Mouse (Mus musculus): ENCODE results near the gene Rapgef3. TPM values are rescaled to one million over a fixed set of nuclear protein-coding genes. Genes with fewer than 3 reads are reported as not detected.

The Rapgef3 gene
- polyA plus RNA-seq, 1 experiment from 2014 or later = 8.8 TPM

DNA sequence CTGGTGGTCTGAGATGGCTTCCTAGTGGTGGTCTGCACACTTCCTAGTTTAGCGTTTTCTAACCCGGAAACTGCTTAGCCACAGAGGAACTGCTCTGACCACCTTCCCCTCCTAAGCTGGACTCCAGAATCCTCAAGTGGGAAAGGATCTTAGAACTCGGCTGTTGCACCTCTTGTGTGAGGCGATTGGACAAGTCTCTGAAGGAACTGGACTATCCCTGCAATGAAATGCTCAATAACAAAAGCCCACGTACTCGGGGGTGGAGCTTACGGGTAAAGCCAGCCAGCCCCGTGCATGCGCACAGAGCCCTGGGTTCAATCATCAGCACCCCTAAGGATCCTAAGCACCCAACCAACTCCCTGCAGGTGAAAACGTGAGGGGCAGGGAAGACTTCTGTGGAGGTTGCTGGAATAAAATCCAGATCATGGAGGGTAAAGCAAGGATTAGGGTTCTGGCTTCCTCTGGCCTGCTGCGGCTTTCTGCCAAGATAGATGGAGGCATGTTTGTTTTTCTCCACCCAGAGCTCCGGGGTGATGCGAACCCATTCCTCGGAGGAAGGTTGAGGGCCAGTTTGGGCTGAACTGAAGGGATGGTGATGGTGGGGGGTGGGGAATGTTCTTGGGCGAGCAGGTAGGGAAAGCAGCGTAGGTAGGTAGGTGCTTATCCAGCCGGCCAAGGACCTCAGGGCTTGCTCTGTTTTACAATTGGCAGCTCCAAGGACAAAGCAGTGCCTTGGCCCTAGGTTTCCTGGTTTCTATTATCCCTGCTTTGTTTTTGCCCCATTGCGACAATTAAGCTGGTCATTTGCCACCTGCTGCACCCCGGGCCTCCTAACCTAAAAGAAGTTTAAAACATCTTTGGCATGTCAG, 20.3 kb upstream of the Rapgef3 start:
- Histone ChIP-seq H3K4me2 (ENCODE audit: low read length) (no peak overlapping the region), H3K9ac (replicated peaks; ENCODE audit: low read length) (no peak overlapping the region), H3K4me1 (ENCODE audit: control insufficient read depth, insufficient read depth, low read length) (peaks cover 6% of the 10 kb centered on the region), H3K27ac (replicated peaks; ENCODE audit: low read depth, low read length) (no peak overlapping the region), H3K36me3 (ENCODE audit: control insufficient read depth, insufficient read depth, low read length) (peaks cover 21% of the 10 kb centered on the region), H3K4me3 (replicated peaks; ENCODE audit: low read depth, low read length) (no peak overlapping the region), H3K9me3 (ENCODE audit: control insufficient read depth, low read length) (no peaks in the 10 kb centered on the region), H3K27me3 (ENCODE audit: control insufficient read depth, insufficient read depth, low read length) (no peaks in the 10 kb centered on the region)
- DNase-seq = no peak
- no peak for ATAC-seq (ENCODE audit: low FRiP score, low TSS enrichment)
- WGBS = 77% methylated on average over 19 of the region's 19 CpGs

DNA sequence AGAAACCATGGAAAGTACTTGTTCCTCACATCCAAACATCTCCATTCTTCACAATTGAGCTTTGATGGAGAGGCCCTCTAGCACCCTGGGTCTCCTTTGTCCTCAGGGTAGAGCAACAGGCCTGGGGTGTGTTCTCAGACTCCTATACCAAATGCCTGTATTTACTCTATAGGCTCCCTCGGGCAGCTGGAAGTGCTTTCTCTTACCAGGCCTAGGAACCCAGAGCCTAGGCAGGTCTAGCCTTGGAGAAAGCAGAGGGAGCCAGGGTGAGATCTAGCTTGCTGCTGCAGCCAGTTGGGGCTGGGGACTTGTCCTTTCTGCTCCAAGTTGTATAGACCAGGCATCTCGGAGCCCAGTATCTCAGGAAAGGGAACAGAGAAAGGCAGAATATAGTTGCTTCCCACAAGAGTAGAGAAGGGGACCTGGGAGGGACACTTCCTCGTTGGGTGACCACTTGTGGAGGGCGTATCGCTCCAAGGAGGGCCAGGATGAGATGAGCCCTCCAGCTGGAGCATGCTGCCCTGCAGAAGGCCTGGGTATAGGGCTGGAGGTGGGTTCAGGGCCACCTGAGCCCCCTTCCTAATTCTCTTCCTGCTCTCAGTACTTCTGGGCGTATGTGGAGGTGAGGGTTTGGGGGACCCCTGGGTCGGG, 19.5 kb upstream of the Rapgef3 start:
- no peak overlapping the region for H3K4me2 ChIP-seq (ENCODE audit: low read length)
- H3K27me3 ChIP-seq (ENCODE audit: control insufficient read depth, insufficient read depth, low read length) = no peaks in the 10 kb centered on the region
- H3K4me3 ChIP-seq (replicated peaks; ENCODE audit: low read depth, low read length) = no peak overlapping the region
- no peak for DNase-seq
- ATAC-seq (ENCODE audit: low FRiP score, low TSS enrichment) = no peak
- no peak overlapping the region for H3K27ac ChIP-seq (replicated peaks; ENCODE audit: low read depth, low read length)
- H3K9ac ChIP-seq (replicated peaks; ENCODE audit: low read length) = no peak overlapping the region
- WGBS = 84% methylated on average over 7 of the region's 7 CpGs
- peaks cover 8% of the 10 kb centered on the region for H3K4me1 ChIP-seq (ENCODE audit: control insufficient read depth, insufficient read depth, low read length)
- H3K36me3 ChIP-seq (ENCODE audit: control insufficient read depth, insufficient read depth, low read length) = peaks cover 14% of the 10 kb centered on the region
- H3K9me3 ChIP-seq (ENCODE audit: control insufficient read depth, low read length) = no peaks in the 10 kb centered on the region

DNA sequence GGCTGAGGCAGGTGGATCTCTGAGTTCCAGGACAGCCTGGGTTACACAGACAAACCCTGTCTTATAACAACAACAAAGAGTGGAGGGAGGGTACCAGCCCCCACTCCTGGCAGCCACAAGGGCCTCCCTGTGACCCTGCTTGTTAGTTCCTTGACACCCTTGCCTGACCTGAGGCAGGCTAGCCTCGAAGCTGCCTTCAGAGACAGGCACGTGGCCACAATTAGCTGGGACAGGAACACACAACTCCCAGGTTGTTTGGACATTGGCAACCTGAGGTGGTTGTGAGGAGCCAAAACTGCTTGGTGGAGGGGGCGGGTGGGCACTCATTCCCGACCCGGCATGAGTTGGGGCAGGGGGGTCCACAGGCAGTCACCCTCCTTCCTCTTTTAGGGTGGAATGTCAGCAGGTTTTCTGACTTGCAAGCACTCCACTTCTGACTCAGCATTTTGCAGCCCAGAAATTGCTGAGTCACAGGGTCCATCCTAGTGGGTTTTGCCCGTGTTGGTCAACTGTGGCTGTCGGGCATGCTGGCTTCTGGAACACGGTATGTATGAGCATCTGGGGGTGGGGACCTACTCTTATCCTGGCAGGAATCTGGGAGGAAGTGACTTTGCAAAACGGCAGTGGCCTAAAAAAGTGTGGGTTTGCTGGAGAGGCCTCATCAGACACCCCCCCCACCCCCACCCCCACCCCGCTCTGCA, 18.8 kb upstream of the Rapgef3 start:
- DNase-seq (no peak), ATAC-seq (ENCODE audit: low FRiP score, low TSS enrichment) (no peak)
- Histone ChIP-seq H3K9ac (replicated peaks; ENCODE audit: low read length) (no peak overlapping the region; the same call in 1 of the 2 replicates), H3K36me3 (ENCODE audit: control insufficient read depth, insufficient read depth, low read length) (peaks cover 7% of the 10 kb centered on the region; the same call in 1 of the 2 replicates), H3K4me2 (ENCODE audit: low read length) (no peak overlapping the region), H3K27ac (replicated peaks; ENCODE audit: low read depth, low read length) (no peak overlapping the region), H3K4me1 (ENCODE audit: control insufficient read depth, insufficient read depth, low read length) (peaks cover 11% of the 10 kb centered on the region), H3K4me3 (replicated peaks; ENCODE audit: low read depth, low read length) (no peak overlapping the region), H3K27me3 (ENCODE audit: control insufficient read depth, insufficient read depth, low read length) (no peaks in the 10 kb centered on the region), H3K9me3 (ENCODE audit: control insufficient read depth, low read length) (no peaks in the 10 kb centered on the region)
- 87% methylated on average over 10 of the region's 10 CpGs for WGBS

DNA sequence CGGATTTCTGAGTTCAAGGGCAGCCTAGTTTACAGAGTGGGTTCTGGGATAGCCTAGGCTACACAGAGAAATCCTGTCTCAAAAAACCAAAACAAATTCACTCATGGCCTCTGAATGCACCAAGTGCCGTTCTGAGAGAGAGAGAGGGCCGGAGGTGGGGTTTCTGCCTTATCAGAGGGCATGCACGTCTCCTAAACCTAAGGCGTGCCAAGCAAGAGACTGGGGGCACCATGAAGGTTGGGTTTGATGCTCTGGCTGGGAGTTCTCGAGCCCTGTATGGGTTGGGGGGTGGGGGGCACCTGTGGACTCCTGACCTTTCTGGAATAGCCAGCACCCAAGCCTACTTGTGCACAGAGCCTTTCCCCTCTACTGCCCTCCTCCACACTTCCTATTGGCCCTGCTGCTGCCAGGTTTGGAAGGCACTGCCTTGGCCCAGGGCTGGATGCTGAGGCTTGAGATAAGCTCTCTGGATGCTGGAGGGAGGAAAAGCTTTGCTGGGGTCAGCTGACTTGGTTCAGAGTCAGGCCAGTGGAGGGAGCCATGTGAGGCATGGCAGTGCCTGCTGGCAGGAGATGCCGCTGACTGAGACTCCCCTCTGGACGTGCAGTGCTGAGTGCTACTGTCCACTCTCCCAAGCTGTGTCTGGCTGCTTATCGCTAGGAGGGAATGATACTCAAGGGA, 18.1 kb upstream of the Rapgef3 start:
- Histone ChIP-seq H3K4me1 (ENCODE audit: control insufficient read depth, insufficient read depth, low read length) (peaks cover 11% of the 10 kb centered on the region), H3K4me3 (replicated peaks; ENCODE audit: low read depth, low read length) (no peak overlapping the region), H3K27me3 (ENCODE audit: control insufficient read depth, insufficient read depth, low read length) (no peaks in the 10 kb centered on the region), H3K9ac (replicated peaks; ENCODE audit: low read length) (no peak overlapping the region; the same call in 1 of the 2 replicates), H3K36me3 (ENCODE audit: control insufficient read depth, insufficient read depth, low read length) (no peaks in the 10 kb centered on the region; the same call in 1 of the 2 replicates), H3K4me2 (ENCODE audit: low read length) (no peak overlapping the region), H3K9me3 (ENCODE audit: control insufficient read depth, low read length) (no peaks in the 10 kb centered on the region), H3K27ac (replicated peaks; ENCODE audit: low read depth, low read length) (no peak overlapping the region)
- ATAC-seq (ENCODE audit: low FRiP score, low TSS enrichment) (no peak), DNase-seq (no peak)
- WGBS = 87% methylated on average over 9 of the region's 9 CpGs

DNA sequence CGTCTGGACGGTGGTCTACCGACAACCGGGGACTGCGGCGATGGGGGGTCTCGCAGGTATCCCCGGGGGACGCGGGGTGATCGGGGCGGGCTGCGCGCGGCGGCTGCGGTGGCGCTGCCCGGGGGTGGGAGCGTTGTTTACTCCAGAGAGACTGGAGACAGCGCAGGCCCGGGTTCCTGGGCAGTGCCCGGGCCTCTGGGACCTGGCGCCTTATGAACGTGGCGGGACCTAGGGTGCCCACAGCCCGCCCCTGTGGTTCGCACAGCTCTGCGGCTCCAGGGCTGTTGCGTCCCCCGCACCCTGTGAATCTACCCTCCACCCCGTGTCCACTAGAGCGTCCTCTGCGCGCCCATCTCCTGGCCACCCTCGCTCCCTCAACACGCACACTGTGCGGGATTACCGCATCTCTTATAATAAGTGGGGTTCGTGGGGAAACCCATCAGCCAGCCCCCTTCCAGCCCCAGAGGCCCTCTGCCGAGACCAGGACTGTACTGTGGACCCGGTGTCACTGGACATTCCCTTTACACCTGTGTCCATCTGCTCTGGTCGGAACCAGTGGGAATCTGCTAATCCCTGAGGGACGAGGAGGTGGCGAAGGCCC, 16.9 kb upstream of the Rapgef3 start:
- DNase-seq (peak; percentile 66), ATAC-seq (ENCODE audit: low FRiP score, low TSS enrichment) (peak; percentile 66)
- H3K9me3 ChIP-seq (ENCODE audit: control insufficient read depth, low read length) = no peaks in the 10 kb centered on the region
- no peaks in the 10 kb centered on the region for H3K27me3 ChIP-seq (ENCODE audit: control insufficient read depth, insufficient read depth, low read length)
- peak overlapping the region; percentile 68 for H3K27ac ChIP-seq (replicated peaks; ENCODE audit: low read depth, low read length)
- peaks cover 11% of the 10 kb centered on the region for H3K4me1 ChIP-seq (ENCODE audit: control insufficient read depth, insufficient read depth, low read length)
- 3% methylated on average over 43 of the region's 45 CpGs for WGBS
- H3K36me3 ChIP-seq (ENCODE audit: control insufficient read depth, insufficient read depth, low read length) = no peaks in the 10 kb centered on the region
- peak overlapping the region; percentile 74 for H3K4me3 ChIP-seq (replicated peaks; ENCODE audit: low read depth, low read length)
- H3K9ac ChIP-seq (replicated peaks; ENCODE audit: low read length) = peak overlapping the region; percentile 87
- peak overlapping the region; percentile 77 for H3K4me2 ChIP-seq (ENCODE audit: low read length)

DNA sequence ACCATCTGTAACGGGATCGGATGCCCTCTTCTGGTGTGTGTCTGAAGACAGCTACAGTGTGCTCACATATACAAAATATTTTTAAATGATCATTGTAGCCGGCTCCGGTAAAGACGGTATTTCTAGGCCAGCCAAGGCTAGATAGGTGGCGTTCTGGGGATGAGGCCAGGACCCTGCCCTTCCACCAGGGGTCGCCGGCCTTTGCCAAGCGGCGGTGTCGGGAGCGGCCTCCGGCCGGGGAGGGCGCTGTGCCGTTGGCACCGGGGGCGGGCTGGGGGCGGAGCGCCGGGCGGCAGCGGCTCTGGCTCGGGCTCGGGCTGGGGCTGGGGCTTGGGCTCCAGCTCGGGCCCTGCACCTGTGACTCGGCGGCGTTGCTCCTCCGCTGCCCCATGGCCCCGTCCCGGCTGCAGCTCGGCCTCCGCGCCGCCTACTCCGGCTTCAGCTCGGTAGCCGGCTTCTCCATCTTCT, 16.4 kb upstream of the Rapgef3 start:
- peak; percentile 83 for ATAC-seq (ENCODE audit: low FRiP score, low TSS enrichment)
- Histone ChIP-seq H3K4me1 (ENCODE audit: control insufficient read depth, insufficient read depth, low read length) (peaks cover 11% of the 10 kb centered on the region), H3K9ac (replicated peaks; ENCODE audit: low read length) (peak overlapping the region; percentile 87), H3K4me2 (ENCODE audit: low read length) (peak overlapping the region; percentile 77), H3K9me3 (ENCODE audit: control insufficient read depth, low read length) (no peaks in the 10 kb centered on the region), H3K36me3 (ENCODE audit: control insufficient read depth, insufficient read depth, low read length) (no peaks in the 10 kb centered on the region), H3K27ac (replicated peaks; ENCODE audit: low read depth, low read length) (peak overlapping the region; percentile 68), H3K27me3 (ENCODE audit: control insufficient read depth, insufficient read depth, low read length) (no peaks in the 10 kb centered on the region), H3K4me3 (replicated peaks; ENCODE audit: low read depth, low read length) (peak overlapping the region; percentile 74)
- 2% methylated on average over 39 of the region's 39 CpGs for WGBS
- peak; percentile 93 for DNase-seq

DNA sequence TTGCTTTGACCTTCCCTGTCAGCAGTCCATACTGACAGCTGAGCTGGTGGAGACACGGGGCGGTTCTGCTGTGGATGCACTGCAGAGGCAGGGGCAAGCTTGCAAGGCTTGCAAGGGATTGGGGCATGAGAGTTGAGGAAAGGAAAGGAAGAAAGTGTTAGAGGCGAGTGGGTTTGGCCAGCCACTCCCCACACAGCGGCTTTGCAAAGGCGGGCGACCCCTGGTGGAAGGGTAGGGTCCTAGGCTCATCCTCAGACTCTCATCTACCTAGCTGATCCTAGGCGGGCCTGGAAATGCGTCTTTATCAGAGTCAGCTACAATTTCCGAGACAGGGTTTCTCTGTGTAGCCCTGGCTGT, 15.0 kb upstream of the Rapgef3 start:
- 3% methylated on average over 9 of the region's 9 CpGs for WGBS
- ATAC-seq (ENCODE audit: low FRiP score, low TSS enrichment) = no peak
- H3K4me3 ChIP-seq (replicated peaks; ENCODE audit: low read depth, low read length) = no peak overlapping the region
- no peaks in the 10 kb centered on the region for H3K36me3 ChIP-seq (ENCODE audit: control insufficient read depth, insufficient read depth, low read length)
- peaks cover 11% of the 10 kb centered on the region for H3K4me1 ChIP-seq (ENCODE audit: control insufficient read depth, insufficient read depth, low read length)
- no peak overlapping the region for H3K4me2 ChIP-seq (ENCODE audit: low read length)
- no peaks in the 10 kb centered on the region for H3K9me3 ChIP-seq (ENCODE audit: control insufficient read depth, low read length)
- H3K27me3 ChIP-seq (ENCODE audit: control insufficient read depth, insufficient read depth, low read length) = no peaks in the 10 kb centered on the region
- H3K27ac ChIP-seq (replicated peaks; ENCODE audit: low read depth, low read length) = no peak overlapping the region
- H3K9ac ChIP-seq (replicated peaks; ENCODE audit: low read length) = no peak overlapping the region
- peak; percentile 76 for DNase-seq

Data from midbrain, embryonic 14.5 days (tissue).